Mouse (Mus musculus): ENCODE measurements around the gene Hoxa11.

The Hoxa11 gene

DNA sequence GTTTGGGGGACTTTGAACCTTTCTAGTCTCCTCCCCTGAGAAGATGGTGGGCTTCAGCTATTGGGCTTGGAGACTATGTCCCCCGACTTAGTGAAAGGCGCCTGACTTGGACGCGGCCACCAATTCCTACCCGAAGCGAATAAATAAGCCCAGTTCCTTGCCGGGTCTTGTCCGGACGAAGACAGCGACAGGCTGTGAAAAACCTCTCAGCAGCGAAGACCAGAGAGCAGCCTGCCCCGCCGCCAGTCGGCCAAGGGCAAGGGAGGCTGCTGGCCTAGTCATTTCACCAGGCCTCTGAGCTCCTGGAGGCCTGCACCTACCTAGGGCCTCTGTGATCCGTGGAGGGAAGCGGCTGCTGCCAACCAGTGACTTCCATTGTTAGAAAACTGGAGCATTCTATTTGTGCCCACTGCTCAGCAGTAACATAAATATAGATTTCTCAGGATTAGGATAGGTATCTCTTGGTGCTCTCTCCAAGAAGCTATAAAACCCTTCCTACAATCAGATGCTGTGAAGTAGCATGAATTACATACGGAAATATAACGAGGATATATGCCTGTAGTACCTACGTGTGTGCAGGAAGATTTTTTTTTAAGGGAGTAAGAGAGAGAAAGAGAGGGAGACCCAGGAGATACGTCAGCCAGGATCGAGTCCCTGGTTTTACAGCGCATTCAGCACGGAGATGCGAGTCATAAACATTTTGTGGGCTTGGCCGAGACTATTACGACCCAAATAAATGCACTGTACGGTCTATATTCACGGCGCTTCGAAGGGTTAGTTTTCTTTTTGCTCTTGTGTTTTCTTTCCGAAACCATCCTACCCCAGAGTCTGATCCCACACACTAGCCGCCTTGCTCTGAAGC lies 25.4 kb downstream of the Hoxa11 start:
- DNase-seq (ENCODE audit: low spot score in 2 of 2): no peak

DNA sequence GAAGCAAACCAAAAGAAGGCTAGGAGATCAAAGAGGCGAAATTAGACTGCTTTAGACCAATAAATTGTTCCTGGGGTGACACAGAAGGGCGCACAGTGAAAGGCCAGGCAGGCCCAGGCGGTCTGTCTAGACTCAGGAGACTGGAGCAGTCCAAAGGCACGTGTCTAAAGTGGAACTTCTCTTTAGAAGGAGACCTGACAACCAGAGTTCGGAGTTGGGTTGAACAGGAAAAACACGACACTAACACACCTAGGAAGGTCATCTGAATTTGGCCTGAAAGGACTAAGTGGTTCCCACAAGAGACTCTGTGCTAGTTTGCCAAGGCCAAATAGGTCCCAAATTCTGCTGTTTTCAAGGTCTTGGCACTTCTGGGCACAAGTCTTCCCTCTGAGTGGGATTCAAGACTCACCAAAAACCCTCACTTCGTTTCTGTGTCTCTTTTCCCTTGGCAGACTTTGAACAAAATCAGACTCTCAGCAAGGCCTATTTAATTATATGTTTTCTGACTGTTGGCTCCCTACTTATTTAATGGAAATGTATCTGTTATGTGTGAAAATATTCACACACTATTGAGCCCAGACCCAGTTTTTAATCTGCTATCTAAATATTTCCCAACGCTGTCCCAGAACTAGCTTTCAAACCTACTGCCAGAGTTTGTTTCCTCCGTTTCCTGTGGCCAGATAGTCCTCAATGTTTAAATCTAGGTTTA lies 26.2 kb downstream of the Hoxa11 start:
- no peak for DNase-seq (ENCODE audit: low spot score in 2 of 2)

DNA sequence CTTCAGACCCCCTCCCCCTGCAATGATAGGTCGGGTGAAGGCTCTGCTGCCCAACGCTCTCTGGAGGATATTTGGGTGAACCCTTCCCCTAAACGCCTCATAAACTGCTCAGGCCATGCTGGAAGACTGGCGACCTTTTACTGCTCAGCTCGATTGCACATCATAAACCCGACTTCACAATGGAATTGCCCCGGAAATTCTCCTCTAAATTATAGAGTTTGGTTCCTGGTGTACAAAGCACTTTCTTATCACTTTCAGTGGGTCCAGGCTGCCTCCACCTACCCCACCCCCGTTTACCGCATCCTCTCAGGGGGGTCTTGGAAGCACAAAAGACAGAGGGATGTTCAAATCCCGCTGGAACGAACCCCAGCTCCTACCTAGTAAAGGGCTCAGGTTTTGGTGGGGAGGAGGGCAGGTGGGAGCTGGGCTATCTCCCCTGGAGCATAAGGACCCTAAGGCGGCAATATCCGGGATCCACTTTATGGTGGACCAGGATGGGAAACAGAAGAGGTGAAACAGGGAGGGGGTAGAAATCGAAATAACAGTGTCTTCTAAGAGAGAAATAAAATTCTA lies 26.9 kb downstream of the Hoxa11 start:
- peak in 1 of 2 experiments; percentile 49 for DNase-seq (ENCODE audit: low spot score in 2 of 2)

DNA sequence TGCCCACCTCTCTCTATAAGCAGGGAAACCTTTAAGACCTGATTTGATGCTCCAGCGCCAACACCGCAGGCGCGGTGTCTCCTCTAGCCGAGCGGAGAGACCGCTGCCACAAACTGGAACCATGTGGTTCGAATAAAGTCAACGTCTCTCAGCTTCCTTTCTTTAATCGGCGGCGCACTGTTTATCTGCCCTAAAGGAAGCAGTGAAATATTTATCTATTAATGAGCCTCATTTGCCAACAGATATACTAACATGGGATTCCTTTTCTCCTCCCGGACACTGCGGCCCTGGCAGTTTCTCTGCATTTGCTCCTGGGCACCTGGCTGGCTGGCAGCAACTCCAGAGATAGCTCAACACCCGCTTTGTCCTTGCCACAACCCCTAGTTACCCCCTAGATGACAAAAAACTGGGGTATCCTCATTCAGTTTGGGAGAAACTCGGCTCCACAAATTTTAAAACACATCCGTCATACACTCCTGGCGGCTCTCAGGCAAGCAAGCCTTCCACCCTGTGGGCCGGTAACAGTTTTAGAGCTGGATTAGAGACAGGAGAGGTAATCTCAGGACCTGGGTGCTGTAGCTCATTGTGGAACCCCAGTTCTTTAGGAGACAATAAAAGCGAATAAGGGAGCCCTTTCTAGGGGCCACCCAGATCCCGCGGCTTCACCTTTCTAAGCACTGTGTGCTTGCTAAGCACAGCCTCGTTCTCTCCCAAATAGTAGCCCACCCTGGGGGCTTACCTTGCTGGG lies 27.5 kb downstream of the Hoxa11 start:
- DNase-seq (ENCODE audit: low spot score in 2 of 2): peak in 1 of 2 experiments; percentile 53

DNA sequence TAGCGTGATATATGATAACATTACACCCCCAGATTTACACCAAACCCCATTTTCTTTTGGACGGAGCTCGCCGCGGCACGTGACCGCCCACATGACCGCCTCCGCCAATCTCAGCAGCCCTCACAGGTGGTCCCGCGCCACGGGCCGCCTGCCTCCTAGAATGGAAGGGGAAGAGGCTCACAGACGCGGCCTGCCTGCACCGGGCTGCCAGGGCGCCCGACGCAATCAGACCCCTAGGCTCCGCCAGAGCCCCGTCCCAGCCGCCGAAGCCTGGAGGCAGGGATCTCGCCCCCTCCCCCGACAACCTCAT lies 28.2 kb downstream of the Hoxa11 start:
- peak in 1 of 2 experiments; percentile 75 for DNase-seq (ENCODE audit: low spot score in 2 of 2)

DNA sequence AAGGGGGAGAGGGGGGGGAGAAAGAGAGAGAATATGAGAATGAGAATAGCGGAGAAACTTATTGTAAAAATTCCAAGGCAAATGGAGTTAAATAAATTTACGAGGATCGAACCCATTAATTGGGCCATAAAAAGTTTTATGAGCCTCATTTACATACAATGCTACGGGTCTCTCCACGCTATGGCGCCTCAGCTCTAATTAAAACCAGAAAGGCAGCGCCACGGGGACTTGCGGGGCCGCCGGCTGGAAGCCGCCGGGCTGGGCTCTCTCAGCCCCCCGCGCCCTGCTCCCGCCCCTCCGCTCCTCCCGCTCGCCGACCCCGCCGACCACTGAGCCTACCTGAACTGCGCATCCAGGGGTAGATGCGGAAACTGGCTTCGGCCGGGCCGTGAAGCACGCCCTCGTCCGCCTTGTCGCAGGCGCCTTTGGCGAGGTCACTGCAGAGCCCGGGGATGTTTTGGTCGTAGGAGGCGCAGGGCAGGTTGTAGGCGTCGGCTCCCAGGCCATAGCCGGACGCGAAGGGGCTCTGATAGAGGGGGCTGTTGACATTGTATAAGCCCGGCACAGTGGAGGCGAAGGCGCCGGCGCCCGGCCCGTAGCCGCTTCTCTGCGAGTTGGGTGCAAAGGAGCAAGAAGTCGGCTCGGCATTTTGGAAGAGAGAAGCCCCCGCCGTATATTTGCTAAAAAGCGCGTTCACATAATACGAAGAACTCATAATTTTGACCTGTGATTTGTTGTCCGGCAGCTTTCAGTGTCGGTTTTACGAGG lies 28.7 kb downstream of the Hoxa11 start:
- DNase-seq (ENCODE audit: low spot score in 2 of 2): peak in 1 of 2 experiments; percentile 63

DNA sequence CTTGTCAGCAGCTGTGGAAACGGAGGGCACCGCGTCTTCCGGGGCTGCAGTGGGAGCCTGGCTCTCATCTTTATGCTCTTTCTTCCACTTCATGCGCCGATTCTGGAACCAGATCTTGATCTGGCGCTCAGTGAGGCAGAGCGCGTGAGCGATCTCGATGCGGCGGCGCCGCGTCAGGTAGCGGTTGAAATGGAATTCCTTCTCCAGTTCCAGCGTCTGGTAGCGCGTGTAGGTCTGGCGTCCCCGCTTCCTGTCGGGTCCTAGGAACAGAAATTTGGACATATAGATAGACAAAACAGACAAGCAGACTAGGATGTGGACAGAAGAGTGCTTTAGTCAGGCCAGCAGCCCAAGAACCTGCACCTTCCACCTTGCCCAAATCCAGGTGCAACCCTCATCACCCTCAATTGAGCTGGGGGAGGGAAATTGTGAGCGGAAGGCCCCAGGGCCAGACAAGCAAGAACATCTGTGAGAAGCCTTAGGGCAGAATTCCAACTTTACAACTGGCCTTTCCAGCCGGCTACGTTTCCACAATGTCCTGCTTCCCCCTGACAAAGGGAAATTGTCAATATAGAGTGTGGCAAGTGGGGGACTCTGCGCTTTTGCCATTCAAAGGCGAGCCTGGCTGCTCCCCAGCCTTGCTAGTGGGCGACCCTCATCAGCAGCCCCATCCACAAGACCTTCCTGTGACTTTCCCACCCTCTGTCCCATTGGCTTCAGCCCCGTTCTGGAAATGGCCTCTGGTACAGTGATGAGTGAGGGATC lies 29.7 kb downstream of the Hoxa11 start:
- DNase-seq (ENCODE audit: low spot score in 2 of 2): peak in 1 of 2 experiments; percentile 57

DNA sequence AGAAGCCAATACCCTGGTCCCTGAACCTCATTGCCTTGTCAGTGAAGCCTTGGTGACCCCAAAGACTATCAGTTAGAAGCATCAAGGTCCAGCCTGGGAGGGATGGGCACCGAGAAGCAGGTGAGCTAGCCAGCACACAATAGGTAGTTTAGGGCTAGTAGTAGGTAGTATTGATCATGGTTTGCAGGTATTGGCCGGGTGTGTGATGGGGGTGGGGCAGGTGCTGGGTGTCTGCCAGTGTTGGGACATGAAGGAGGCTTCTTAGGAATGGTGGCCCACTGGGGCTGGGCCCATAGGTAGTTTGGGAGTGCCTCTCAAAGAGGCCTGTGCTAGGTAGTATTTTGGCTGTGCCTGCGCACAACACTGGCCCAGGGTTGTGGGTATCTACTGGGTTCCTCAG lies 30.5 kb downstream of the Hoxa11 start:
- peak in 1 of 2 experiments; percentile 55 for DNase-seq (ENCODE audit: low spot score in 2 of 2)

DNA sequence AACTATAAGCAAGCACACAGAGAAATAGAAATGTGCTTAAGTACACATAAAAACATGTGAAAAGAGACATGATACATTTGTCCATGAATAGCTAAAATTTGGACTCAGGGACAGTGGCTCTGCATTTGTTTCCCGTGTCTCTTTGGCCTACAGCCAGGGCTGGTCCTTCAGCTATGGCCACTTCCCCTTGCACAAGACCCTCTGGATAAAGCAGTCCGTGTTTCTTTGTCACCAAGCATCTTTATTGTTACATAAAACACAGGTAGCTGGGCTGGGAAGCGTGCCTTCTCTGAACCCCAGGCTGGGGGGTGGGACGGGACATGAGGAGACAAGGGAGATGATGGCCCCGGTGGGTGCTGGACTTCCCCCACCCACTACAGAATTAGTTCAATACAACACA lies 31.3 kb downstream of the Hoxa11 start:
- DNase-seq (ENCODE audit: low spot score in 2 of 2): no peak

DNA sequence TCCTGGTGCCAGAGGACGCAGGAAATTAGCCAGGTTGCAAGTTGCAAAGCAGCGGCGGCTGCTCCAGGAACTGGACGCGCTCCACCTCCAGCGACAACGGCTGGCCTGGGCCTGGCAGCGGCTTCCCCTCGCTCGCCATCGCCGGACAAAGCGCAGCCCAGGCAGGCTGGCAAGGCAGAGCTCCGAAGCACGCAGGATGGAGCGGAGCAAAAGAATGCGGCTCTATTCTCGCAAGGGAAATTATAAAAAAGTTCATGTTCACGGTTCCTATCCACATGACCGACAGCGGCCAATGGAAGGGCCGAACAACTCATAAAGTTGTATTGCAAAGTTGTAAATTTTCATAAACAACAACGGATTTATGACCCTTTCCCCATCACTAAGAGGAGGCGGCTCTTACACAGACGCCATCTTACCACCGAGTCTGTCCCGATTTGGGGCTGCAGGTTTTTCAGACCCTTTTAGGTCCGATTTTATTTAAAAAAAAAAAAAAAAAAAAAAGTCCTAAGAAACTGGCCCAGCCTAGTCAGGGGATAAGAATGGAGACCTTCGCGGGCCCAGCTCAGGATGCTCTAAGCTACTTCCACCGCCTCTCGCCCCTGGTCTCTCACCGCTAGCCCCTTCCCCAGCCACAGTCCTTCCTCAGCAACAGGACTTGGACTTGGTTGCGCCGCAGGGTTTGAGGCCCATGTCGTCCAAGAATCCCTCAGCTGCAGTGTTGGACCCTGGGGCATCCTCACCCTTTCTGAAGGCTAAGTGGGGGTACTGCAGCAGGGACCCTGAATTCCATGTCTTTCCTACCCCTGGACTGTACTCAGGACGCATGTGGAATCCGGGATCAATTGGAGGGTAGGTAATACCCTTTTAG lies 32.3 kb downstream of the Hoxa11 start, which contains the start of the genes Hoxa3 and Gm28308:
Hoxa3 (minus strand) TSS at position 218 of the 868 bp plus-strand sequence.
Gm28308 (minus strand) TSS at position 221 of the 868 bp plus-strand sequence.
- no peak for DNase-seq (ENCODE audit: low spot score in 2 of 2)

DNA sequence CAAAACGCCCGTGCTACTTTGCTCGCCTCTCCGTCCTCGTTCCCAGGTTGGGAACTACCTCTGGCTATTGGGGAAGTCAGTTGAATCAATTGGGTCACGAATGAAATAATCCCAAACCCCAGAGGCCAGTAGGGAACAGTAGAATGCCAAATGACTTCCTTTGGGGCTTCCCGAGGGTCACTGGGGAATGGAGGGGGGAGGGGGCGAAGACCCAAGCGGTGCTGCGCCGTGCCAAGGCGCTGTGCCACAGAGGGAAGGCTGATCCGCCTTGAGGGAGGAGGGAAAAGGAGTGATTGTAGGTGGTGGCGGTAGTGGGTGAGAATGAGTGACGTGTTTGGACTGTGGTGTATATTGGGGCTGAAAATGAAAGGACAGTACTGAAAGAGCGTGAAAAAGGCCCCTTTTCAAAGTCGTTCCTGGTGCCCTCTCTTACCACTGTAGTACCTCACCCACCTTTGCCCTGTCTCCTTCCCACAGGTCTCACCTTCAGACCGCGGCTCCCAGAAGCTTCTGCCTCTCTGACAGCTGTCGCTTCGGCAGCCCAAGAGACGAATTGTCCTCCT lies 33.0 kb downstream of the Hoxa11 start:
- DNase-seq (ENCODE audit: low spot score in 2 of 2): no peak

DNA sequence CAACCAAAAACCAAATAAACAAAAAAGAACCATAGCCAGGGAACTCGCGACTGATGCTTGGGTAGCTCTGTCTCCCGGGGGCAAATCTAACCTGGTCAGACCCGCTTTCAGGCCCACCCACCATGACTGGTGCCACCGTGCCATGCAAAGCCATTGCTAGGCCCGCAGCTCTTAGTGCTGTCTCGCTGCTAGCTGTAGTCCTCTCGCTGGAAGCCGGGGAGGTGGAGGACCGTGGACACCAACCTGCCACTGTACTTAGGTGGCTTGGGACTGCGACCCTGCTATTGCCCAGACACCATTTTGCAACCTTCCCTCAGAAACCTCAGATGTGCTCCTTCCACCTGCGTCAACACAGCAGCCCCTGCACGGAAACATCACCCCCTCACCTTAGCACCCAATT lies 33.6 kb downstream of the Hoxa11 start:
- no peak for DNase-seq (ENCODE audit: low spot score in 2 of 2)

DNA sequence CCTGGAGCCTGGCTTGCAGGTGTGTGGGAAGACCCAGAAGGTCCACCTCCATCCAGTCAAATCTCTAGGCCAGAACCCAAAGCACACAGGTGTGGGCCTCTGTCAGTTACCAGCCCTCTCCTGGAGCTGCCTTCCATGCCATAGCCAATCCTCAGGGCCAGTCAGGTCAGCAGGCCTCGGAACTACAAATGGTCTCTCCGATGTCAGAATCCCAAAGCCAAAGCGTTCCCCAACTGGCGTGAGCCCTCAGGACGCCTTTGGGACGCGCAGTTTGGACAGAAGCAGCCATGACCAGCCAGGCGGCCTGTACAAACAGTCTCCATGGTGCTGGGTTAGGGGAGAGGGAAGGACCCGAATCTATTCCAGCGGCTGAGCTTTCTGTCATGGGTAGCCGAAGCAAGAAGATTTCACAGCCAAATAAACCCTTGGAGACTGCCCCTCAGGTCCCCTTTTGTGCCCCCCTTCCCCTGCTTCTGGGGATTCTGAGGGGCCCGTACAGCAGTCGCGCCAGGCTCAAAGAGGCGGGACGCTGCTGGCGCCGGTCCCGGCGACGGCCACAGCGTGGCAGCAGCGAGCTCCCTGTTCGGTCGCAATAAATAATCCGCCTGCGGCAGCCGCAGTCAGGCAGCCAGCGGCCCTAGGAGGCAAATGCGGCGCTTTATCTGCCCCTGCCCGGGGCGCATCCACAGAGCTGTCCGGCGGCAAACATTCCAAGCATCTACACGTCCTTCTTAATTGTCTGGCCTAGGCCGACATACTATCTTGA lies 34.3 kb downstream of the Hoxa11 start:
- peak; percentile 58 to 84 for DNase-seq (ENCODE audit: low spot score in 2 of 2)

DNA sequence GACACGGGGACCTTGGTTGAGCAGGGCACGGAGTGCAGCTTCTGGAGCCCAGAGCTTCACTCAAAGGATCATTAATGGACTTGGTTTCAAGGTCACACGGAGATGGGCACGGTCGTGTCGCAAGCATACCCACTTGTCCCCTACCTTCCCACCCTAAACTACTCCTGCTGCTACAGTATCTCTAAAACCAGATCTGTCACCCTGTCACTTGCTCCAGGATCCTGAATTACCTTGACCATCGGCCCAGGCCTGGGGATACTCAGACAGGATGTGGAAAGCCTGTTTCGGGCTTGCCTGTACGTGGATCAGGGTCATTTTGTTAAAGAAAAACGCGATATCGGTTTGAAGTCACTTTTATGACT lies 35.9 kb downstream of the Hoxa11 start:
- no peak for DNase-seq (ENCODE audit: low spot score in 2 of 2)

DNA sequence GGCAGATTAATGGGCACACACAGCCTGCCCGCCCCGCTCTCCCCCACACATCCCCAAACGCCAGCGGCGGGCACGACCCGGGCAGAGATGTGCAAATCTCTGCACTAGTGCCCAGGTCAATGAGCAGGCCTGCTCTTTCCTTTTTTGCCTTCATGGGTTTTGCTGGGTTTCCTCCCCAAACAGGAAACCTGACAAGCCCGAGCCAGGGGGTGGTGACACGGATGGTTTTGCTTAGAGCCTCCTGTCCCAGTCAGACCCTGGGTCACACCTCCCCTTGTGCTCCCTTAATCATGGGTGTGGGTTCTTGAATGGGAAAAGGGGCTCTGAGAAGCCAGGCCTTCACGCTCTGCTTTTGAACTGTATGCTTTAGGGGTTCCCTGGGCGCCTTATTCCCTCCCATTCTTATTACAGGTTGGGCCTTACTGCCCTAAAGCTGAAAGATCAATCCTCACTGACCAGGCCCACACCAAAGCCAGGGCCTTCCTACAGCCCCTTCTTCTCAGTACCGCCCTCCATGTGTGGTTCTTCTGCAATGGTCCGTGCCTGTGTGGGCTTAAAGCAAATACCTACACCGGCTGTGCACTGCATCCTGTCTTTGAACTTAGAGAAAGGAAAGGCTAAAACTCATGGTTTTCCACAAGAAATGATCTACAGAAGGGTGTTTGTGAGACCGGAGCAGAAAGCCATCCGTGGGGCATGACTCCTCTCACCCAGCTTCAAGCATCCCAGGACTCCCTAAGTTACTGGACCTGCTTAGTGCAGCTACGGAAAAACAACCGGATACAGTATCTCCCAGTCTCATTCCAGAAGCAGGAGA lies 36.5 kb downstream of the Hoxa11 start:
- DNase-seq (ENCODE audit: low spot score in 2 of 2): peak in 1 of 2 experiments; percentile 55

DNA sequence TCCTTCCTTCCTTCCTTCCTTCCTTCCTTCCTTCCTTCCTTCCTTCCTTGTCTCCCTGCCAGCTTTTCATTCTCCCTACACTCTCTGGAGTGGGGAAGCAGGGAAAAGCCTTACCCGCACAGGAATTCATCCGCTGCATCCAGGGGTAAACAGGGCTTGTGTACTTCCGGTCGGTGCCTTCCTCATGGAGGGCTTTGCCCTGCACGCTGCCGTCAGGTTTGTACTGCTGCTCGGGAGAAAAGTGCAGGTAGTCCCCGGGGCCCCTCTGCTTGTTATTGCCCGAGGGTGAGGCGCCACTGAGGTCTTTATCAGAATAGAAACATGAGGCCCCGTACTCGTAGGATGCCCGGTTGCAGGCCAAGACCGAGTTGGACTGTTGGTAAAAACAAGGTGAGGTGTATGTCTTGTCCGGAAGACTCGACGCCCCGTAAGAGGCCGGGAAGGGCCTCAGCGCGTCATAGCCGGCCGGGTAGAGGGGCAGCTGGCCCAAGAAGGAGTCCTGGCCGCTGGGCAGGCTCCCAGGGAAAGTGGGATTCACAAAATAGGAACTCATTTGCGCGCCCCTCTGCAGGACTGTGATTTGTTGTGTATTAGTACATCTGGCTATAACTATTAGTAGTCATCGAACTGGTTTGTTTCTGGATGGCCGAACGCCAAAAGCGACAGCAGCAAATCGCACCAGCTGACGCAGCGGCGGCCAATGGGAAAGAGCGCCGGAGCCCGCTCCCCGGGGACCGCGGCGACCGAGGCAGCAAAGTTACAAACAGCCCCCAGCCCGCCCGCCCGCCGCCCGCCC lies 37.3 kb downstream of the Hoxa11 start, which contains the start of gene Hoxa6:
Hoxa6 (minus strand) TSS at position 651 of the 796 bp plus-strand sequence.
- no peak for DNase-seq (ENCODE audit: low spot score in 2 of 2)

DNA sequence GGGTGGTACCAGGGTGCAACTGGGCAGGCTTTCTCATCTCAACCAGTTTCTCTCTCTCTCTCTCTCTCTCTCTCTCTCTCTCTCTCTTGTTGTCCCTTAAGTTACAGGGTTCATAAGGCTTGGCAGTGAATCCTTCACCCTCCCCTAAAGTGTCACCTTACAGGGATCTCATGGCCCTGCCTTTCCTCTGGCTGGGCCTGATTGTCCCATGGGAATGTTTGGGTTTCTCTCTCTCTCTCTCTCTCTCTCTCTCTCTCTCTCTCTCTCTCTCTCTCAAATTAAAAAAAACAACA lies 38.0 kb downstream of the Hoxa11 start:
- DNase-seq (ENCODE audit: low spot score in 2 of 2): no peak
